Mouse (Mus musculus) thymus, postnatal 0 days (tissue): ENCODE results near the gene Pip4k2a. TPM values are rescaled to one million over a fixed set of nuclear protein-coding genes. Genes with fewer than 3 reads are reported as not detected.

Experiments used
- DNase-seq: peaks from one replicate; pipeline ENCODE4 v3.0.0-alpha.2; 2015; ENCODE audit warnings: low spot score
- polyA plus RNA-seq: library from polyadenylated mRNA; unstranded; fragments of >200 nt; fragmentation: Nextera tagmentation; extraction: Ambion mirVana; gene quantifications from 2 replicates; pipeline ENCODE4 v1.2.1, GENCODE M21; 2015

Gene Pip4k2a
- polyA plus RNA-seq, 1 experiment from 2014 or later = 53.7 TPM

GRCm38 (mm10) chr2:18956945-18957344, 41.0 kb downstream of the Pip4k2a start:
- DNase-seq = no peak

- DNase-seq = no peak
Measured at GRCm38 (mm10) chr2:18956424-18956823, 41.5 kb downstream of the Pip4k2a start.

GRCm38 (mm10) chr2:18955671-18956070, 42.3 kb downstream of the Pip4k2a start:
- no peak for DNase-seq

GRCm38 (mm10) chr2:18955022-18955421, 42.9 kb downstream of the Pip4k2a start:
- no peak for DNase-seq

- no peak for DNase-seq
Measured at GRCm38 (mm10) chr2:18954422-18954821, 43.5 kb downstream of the Pip4k2a start.

GRCm38 (mm10) chr2:18952102-18952673, 45.7 kb downstream of the Pip4k2a start:
- peak; percentile 82 for DNase-seq

GRCm38 (mm10) chr2:18950758-18951157, 47.2 kb downstream of the Pip4k2a start:
- DNase-seq = no peak

- no peak for DNase-seq
Measured at GRCm38 (mm10) chr2:18948741-18949140, 49.2 kb downstream of the Pip4k2a start.

GRCm38 (mm10) chr2:18947669-18948459, 50.1 kb downstream of the Pip4k2a start:
- no peak for DNase-seq

GRCm38 (mm10) chr2:18945438-18945837, 52.5 kb downstream of the Pip4k2a start:
- no peak for DNase-seq

GRCm38 (mm10) chr2:18943930-18944329, 54.0 kb downstream of the Pip4k2a start:
- no peak for DNase-seq

- no peak for DNase-seq
Measured at GRCm38 (mm10) chr2:18943366-18943765, 54.6 kb downstream of the Pip4k2a start.

- DNase-seq = no peak
Measured at GRCm38 (mm10) chr2:18940693-18941270, 57.1 kb downstream of the Pip4k2a start.

- DNase-seq = peak; percentile 63
Measured at GRCm38 (mm10) chr2:18938923-18939329, 59.0 kb downstream of the Pip4k2a start.

- DNase-seq = no peak
Measured at GRCm38 (mm10) chr2:18938232-18938631, 59.7 kb downstream of the Pip4k2a start.

GRCm38 (mm10) chr2:18937611-18938010, 60.3 kb downstream of the Pip4k2a start:
- peak; percentile 60 for DNase-seq

- DNase-seq = no peak
Measured at GRCm38 (mm10) chr2:18936446-18936845, 61.5 kb downstream of the Pip4k2a start.

- no peak for DNase-seq
Measured at GRCm38 (mm10) chr2:18935581-18936027, 62.3 kb downstream of the Pip4k2a start.

GRCm38 (mm10) chr2:18934131-18934530, 63.8 kb downstream of the Pip4k2a start:
- no peak for DNase-seq

GRCm38 (mm10) chr2:18933418-18933817, 64.5 kb downstream of the Pip4k2a start:
- DNase-seq = no peak

- DNase-seq = no peak
Measured at GRCm38 (mm10) chr2:18930318-18931060, 67.4 kb downstream of the Pip4k2a start.
